Mouse (Mus musculus) layer of hippocampus, postnatal 14 days (tissue): ENCODE results near the gene Rdh8. TPM values are rescaled to one million over a fixed set of nuclear protein-coding genes. Genes with fewer than 3 reads are reported as not detected.
"Not testable (repeated sequence)": the region's sequence is repeated elsewhere in the genome, so short reads cannot be mapped to it uniquely, and the experiment has no call there.

Experiments used
- DNase-seq, 2 experiments: peaks; one replicate each; pipeline ENCODE4 v3.0.0; 2021 to 2022; ENCODE audit warnings: low spot score in 2 of 2, mixed read lengths in 1 of 2
- total RNA-seq, 2 experiments: library from RNA; stranded (reverse); gene quantifications; 2 replicates each; pipeline ENCODE4 v1.2.3; 2021

Gene Rdh8
- total RNA-seq, 2 experiments from 2014 or later, result not detected

DNA sequence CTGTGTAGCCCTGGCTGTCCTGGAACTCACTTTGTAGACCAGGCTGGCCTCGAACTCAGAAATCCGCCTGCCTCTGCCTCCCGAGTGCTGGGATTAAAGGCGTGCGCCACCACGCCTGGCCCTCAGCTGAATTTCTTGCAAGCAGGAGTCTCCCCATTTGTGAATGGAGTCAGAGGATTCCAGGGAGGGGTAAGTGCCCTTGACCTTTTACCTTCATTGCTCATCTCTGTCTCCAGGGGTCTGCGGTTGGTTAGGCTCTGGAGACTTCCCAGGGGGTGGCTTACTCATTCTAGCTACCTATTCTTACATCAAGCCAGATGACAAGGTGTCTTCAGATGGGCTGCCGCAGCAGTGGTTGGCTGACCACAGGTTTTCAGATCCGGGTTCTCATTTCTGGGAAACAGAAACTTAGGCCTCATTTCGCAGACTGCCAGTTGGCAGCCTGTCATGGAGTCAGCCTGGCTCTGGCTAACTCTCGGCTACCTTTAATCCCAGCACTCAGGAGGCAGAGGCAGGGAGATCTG lies 17.2 kb downstream of the Rdh8 start:
- not testable (repeated sequence) for DNase-seq

DNA sequence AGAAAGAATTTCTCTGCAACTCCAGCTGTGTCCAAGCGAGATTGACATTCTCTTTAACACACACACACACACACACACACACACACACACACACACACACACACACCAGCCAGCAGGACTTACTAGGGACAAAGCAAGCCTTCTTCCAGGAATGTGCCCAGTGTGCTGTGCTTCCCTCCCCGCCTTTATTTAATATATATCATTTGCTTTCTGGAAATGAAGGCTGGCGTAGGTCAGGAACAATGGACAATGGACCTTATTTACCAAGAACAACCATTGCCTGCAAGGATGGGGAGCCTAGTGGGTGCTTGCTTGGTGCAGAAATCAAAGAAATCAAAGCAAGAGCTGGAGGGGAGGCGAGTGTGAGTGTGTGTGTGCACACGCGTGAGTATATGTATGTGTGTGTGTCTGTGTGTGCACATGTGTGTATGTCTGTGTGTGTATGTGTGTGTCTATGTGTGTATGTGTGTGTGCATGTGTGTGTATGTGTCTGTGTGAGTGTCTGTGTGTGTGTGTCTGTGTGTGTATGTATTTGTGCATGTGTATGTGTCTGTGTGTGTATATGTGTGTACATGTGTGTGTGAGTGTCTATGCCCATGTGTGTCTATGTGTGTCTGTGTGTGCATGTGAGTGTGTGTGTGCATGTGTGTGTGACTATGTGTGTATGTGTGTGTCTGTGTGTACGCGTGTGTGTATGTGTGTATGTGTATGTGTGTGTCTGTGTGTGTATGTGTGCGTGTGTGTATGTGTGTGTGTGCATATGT lies 19.1 kb downstream of the Rdh8 start:
- DNase-seq, result no peak

- no peak for DNase-seq
These were observed 20.6 kb downstream of the Rdh8 start for GRCm38 (mm10) chr9:20838931-20839330.

- DNase-seq, result no peak
These were observed 23.9 kb downstream of the Rdh8 start for GRCm38 (mm10) chr9:20842211-20842610.

DNA sequence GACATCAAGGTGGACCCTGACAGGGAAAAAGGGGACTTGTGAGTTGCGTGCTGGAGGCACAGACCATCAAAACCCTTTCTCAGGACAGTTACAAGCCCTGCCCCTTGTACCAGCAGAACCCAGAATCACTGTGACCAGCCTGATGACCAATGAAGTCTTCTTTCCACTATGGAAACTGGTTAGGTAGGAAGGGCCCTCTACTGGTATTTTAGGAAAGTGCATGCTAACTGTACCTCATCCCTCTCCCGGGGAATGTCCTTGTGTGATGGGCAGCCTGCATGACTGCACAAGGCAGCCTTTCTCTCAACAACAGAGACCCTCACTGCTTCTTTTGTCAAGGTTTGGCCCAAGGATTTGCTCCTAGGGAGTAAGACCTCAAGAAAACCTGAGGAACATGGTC lies 24.4 kb downstream of the Rdh8 start:
- DNase-seq, result peak; percentile 16 to 45

GRCm38 (mm10) chr9:20850179-20850578 lies 31.9 kb downstream of the Rdh8 start:
- no peak for DNase-seq

DNA sequence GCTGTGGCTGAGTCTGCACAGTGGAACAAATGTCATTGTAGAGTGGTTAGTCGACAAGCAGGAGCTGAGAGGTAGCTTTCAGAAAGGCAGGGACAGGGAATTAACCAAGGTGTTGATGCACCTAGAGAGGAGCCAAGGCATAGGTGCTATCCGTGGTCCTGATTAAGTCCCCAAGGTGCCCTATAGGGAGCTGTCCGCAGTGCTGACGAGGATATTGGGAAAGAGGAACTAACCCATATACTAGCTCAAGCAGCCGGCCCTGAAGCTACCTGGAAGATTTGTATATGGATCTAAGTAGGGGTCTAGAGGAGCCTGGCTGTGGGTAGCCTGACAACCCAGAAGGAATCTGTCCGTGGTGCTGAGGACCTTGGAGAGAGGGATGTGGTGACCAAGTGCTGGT lies 38.8 kb downstream of the Rdh8 start:
- DNase-seq, result no peak

DNA sequence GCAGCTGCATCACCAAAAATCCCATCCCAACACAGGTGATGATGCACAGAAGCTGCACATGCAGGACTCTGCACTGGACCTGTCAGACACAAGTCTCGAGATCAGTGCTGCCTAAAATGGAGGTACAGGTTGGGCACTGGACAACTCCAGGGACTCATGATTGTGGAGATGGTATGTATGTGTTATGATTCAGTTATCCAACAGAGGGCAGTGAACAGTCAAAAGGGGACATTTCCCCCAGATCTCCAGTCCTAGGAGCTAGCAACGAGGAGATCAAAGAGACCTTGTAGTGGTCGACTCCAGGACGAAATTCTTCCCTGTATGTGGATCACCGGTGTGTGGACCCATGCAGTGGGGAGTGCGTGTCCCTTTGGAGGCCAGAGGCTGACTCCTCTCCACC lies 41.6 kb downstream of the Rdh8 start:
- DNase-seq, result no peak

DNA sequence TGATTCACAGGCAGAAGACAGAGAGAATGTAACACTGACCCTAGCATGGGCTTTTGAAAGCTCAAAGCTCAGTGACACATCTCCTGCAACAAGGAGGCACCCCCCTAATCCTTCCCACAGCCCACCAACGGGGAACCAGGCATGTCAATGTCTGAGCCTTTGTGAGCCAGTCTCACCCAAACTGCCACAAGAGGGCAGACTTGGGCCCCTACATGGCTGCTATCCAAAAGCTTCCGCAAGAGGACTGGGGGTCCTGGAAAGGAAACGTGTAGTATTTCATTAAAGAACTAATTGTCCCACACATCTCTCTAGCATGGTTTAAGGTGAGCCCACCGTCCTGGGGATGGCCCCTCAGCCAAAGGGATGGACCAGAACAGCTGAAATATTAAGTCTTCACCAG lies 43.5 kb downstream of the Rdh8 start:
- DNase-seq, result no peak

DNA sequence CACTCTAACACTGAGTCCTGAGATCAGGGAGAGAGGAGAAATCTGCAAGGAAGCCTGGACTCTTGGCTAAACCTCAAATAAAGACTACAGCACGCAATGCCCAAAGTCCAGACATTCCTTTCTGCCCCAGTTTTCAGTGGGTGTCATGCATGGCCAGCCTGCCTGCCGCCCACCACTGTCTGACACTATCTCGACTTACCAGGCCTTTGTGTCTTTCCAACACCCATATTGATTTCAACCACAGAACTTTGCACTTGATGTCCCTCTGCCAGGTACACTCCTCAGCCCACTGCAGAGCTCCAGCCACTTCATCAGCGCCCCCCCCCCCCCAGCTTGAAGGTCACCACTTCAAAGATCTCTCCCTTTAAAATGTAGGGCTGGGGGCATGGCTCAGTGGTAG lies 43.9 kb downstream of the Rdh8 start:
- DNase-seq, result no peak

- DNase-seq, result no peak
These were observed 48.6 kb downstream of the Rdh8 start for GRCm38 (mm10) chr9:20866879-20867278.

DNA sequence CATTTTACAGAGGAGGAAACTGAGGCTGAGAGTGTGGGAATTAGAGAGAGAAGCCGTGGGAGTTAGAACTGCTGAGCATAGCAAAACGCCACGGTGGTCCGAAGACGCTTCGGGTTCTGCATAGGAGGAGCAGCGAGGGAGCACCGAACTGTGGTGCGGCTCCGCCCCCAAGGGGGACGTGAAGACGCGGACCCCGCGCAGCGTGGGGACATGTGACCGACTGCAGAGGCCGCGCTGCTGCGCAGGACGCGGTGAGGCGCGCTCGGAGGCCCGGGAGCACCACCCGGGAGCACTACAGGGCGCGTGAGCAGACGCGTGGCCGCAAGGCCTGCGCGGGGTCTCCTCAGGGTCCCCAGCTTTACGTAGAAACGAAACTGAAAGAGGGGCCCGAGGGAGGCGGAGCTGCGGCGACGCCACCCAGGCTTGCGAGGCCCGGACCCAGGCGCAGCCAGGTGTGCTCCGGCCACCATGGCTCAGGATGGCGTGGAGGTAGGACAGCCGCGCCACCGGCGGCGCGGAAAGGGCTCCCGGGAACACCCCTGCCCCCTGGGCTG lies 50.2 kb downstream of the Rdh8 start, which contains the start of gene A230050P20Rik:
Gene A230050P20Rik, plus strand, starts transcription at position 195 of the 554 bp plus-strand sequence.
- DNase-seq, result peak in 1 of 2 experiments; percentile 62

DNA sequence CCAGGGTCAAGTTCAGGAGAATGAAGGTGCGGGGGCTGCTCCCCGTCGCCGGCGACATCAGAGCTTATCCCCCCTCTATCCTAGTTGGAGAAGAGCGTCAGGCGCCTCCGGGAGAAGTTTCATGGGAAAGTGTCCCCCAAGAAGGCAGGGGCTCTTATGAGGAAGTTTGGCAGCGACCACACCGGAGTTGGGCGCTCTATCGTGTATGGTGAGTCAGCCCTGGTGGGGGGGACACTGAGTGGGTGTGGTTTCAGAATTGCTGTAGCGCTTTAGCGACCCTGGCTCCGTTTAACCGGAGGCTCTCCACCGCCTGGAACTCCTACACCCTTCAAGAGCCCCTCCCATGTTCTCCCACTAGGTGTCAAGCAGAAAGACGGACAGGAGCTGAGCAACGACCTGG lies 50.9 kb downstream of the Rdh8 start:
- DNase-seq, result no peak

GRCm38 (mm10) chr9:20870211-20871173 lies 52.2 kb downstream of the Rdh8 start:
- no peak for DNase-seq

- DNase-seq, result no peak
These were observed 54.7 kb downstream of the Rdh8 start for GRCm38 (mm10) chr9:20872991-20873390.

DNA sequence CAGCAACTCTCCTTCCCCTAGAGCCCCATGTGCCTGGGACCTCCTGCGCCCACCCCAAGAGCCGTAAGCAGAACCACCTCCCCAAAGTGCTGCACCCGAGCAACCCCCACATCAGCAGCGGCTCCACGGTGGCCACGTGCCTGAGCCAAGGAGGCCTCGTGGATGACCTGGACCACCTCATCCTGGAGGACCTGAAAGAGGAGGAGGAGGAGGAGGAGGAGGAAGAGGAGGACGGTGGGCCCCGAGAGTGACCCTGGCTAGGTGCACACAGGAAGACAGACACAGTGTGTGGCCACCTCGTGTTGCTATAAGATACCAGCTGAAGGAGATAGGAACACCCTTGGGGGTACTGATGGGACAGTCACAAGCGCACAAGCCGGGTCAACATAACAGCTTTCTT lies 55.2 kb downstream of the Rdh8 start:
- no peak for DNase-seq

DNA sequence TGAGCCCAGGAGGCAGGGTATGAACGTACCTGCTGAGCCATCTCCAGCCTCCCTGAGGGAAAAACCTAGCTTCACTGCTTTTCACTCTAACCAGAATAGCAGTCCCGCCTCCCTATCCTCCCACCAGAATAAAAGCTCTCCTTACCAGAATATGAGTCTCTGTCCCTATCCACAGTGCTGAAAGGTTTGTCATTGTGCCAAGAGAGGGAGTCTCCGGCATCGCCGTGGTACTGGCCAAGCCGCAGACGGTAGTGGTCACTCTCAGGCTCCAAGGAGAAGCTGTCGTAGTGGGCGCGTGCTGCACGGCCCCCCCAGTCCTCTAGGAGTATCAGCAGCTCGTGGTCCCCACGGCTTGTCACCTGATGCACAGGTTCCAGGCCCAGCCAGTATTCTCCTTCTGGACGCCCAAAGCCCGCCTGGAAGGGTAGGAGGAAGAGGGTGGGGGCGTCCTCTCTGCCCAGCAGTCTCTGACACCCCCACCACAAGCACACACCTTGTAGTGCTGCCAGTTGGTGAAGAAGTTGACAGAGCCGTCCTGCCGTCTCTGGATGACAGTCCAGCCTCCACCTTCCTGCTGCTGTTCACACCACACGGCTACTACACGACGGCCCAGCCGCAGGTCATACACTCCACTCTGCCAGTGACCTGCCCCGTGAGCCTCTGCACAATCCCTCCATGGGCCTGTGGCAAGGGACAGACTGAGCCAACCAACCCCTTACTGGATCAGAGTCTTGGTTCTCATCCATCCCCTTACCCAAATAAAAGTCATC lies 56.9 kb downstream of the Rdh8 start:
- DNase-seq, result no peak
